In the genomic region with DNA sequence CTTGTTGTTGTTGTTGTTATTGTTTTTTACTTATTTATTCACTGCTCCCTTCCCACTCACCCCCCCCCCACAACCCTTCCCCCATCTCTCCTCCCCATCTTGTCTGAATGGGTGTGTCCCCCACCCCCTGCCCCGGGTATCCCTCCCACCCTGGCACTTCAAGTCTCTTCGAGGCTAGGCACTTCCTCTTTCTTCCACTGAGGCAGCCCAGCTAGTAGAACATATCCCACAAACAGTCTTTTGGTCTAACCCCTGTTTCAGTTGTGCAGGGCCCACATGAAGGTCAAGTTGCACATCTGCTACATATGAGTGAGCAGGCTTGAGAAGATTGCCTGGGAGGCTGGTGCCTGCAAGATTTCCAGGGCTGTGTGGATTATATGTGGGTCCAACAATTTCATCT, we compare ENCODE assay signal across 24 mouse cellular contexts.
DNase-seq lines count a peak whose midpoint lies in the region; ATAC-seq and TF ChIP-seq lines count a peak whose summit lies in the region.
"Had no signal": no experiment of that assay in that cellular context is flagged by ENCODE, and none has a peak within 500 bp of the region (broad histone marks: within the 10 kb centered on the region; RNA-seq: fewer than 3 reads in every experiment).

No protein-coding gene starts in this region.

- no peak for TF ChIP-seq CTCF in CH12.LX (conservative IDR thresholded peaks at IDR 0.05 in 1 of 2, IDR thresholded peaks at IDR 0.05 in 1 of 2; ENCODE audit: low read depth in 2 of 2, low read length in 2 of 2)
- no peak for TF ChIP-seq CTCF in left cerebral cortex, adult 2 months (IDR thresholded peaks at IDR 0.05)

- intact Hi-C loops in left cerebral cortex, adult 2 months (cut with DNase I) = no loop called here

- in situ Hi-C loops in CH12.LX (cut with MboI; ENCODE audit: low pct_ligation_motif_present, low pct_unique_long_range_greater_than_20kb, low sequenced_read_pairs) = no loop called here

- H3K79me2 ChIP-seq in CH12.LX (replicated peaks; ENCODE audit: control insufficient read depth, extremely low read depth, insufficient read depth, poor library complexity, severe bottlenecking) = no peaks in the 10 kb centered on the region

- TF ChIP-seq RAD21 in CH12.LX (IDR thresholded peaks at IDR 0.05; ENCODE audit: low read depth, low read length) = no peak

- H3K9ac ChIP-seq in CH12.LX (ENCODE audit: insufficient read depth, low read depth) = no peak overlapping the region
- H3K9ac ChIP-seq: forebrain, embryonic 13.5 days; forebrain, postnatal 0 days; hindbrain, embryonic 13.5 days had no signal

- no peaks in the 10 kb centered on the region for H3K36me3 ChIP-seq in CH12.LX (replicated peaks in 1 of 2; ENCODE audit: control insufficient read depth in 1 of 2, insufficient read depth in 1 of 2, low read length in 1 of 2)
- no peaks in the 10 kb centered on the region for H3K36me3 ChIP-seq in splenic B cell, adult 2 months (ENCODE audit: control insufficient read depth, insufficient read depth, low read length, poor library complexity, severe bottlenecking)
- H3K36me3 ChIP-seq: embryonic facial prominence, embryonic 10.5 days; heart, embryonic 10.5 days; hindbrain, embryonic 13.5 days had no signal

- dilution Hi-C loops in CH12.LX (cut with MboI; ENCODE audit: extremely low pct_ligation_motif_present, extremely low pct_unique_long_range_greater_than_20kb, low sequenced_read_pairs) = no loop called here

- H3K4me3 ChIP-seq in CH12.LX (replicated peaks in 1 of 3; ENCODE audit: low read depth in 2 of 3, low read length in 2 of 3, poor library complexity in 1 of 3) = no peak overlapping the region
- no peak overlapping the region for H3K4me3 ChIP-seq in left cerebral cortex, adult 2 months
- H3K4me3 ChIP-seq: embryonic facial prominence, embryonic 10.5 days; forebrain, embryonic 13.5 days; heart, embryonic 10.5 days; hindbrain, embryonic 13.5 days had no signal

- TF ChIP-seq POLR2A in CH12.LX (IDR thresholded peaks at IDR 0.05; ENCODE audit: low read depth, low read length) = no peak

- ATAC-seq in granulocyte monocyte progenitor cell, adult 5-6 weeks (replicated peaks; ENCODE audit: poor library complexity, severe bottlenecking) = peak; percentile 54
- ATAC-seq: CD4-positive, CD25-positive, alpha-beta regulatory T cell, adult 4 months; forebrain, embryonic 13.5 days; forebrain, postnatal 0 days; hindbrain, postnatal 0 days had no signal

- H3K27me3 ChIP-seq in CH12.LX (replicated peaks) = no peaks in the 10 kb centered on the region
- H3K27me3 ChIP-seq in splenic B cell, adult 2 months (ENCODE audit: control insufficient read depth, insufficient read depth, low read length, poor library complexity, severe bottlenecking) = no peaks in the 10 kb centered on the region
- H3K27me3 ChIP-seq: forebrain, embryonic 13.5 days; hindbrain, embryonic 13.5 days had no signal

- H3K9me3 ChIP-seq in CH12.LX (replicated peaks; ENCODE audit: low read length) = no peaks in the 10 kb centered on the region
- H3K9me3 ChIP-seq: embryonic facial prominence, embryonic 10.5 days; forebrain, embryonic 13.5 days; heart, embryonic 10.5 days; hindbrain, embryonic 13.5 days had no signal

- peaks cover 10 to 54% of the 10 kb centered on the region in 2 experiments for H3K4me1 ChIP-seq in CH12.LX (ENCODE audit: control insufficient read depth in 1 of 2, insufficient read depth in 2 of 2)
- H3K4me1 ChIP-seq: forebrain, embryonic 13.5 days; hindbrain, embryonic 13.5 days had no signal

- H3K27ac ChIP-seq in CH12.LX (ENCODE audit: insufficient read depth, low read depth) = no peak overlapping the region
- no peak overlapping the region for H3K27ac ChIP-seq in left cerebral cortex, adult 2 months
- H3K27ac ChIP-seq: embryonic facial prominence, embryonic 10.5 days; forebrain, embryonic 13.5 days; heart, embryonic 10.5 days; hindbrain, embryonic 13.5 days; hindbrain, postnatal 0 days had no signal

- peak; percentile 29 for DNase-seq in thymus, postnatal 0 days (ENCODE audit: low spot score)
- DNase-seq in thymus, postnatal 10 days (ENCODE audit: low spot score in 2 of 2) = no peak
- DNase-seq in CH12.LX (ENCODE audit: extremely low read depth) = peak; percentile 58
- peak; percentile 51 for DNase-seq in splenic B cell, adult 2 months (ENCODE audit: low read depth, low spot score)
- no peak for DNase-seq in left cerebral cortex, adult 2 months (ENCODE audit: extremely low spot score in 1 of 2, low spot score in 2 of 2)
- DNase-seq in heart, adult 9 months (ENCODE audit: low spot score in 2 of 2) = no peak
- DNase-seq in testis, postnatal 10 days (ENCODE audit: low spot score) = no peak
- DNase-seq: adrenal gland, adult 2 months; adrenal gland, postnatal 25 days; cerebellum, adult 18-20 months; cerebellum, adult 9-11 months; cerebellum, postnatal 36 days; forebrain, postnatal 0 days; gastrocnemius, postnatal 25 days; heart, adult 11 months; heart, postnatal 10 days; heart, postnatal 4 days had no signal

- no peak overlapping the region for H3K4me2 ChIP-seq in CH12.LX (ENCODE audit: insufficient read depth, low read depth, poor library complexity, severe bottlenecking)
- H3K4me2 ChIP-seq: forebrain, embryonic 13.5 days; hindbrain, embryonic 13.5 days had no signal

- TF ChIP-seq EP300 in CH12.LX (IDR thresholded peaks at IDR 0.05; ENCODE audit: low read length) = no peak

TF ChIP-seq in CH12.LX, 34 proteins besides CTCF, POLR2A, EP300 and RAD21:
- TF ChIP-seq IRF4 (IDR thresholded peaks at IDR 0.05; ENCODE audit: low read depth, low read length) (no peak), JUN (IDR thresholded peaks at IDR 0.05; ENCODE audit: insufficient read depth, low read depth, low read length) (no peak), POLR2AphosphoS2 (IDR thresholded peaks at IDR 0.05; ENCODE audit: low read depth, low read length) (no peak), MAZ (IDR thresholded peaks at IDR 0.05; ENCODE audit: low read depth, low read length) (no peak), SIN3A (IDR thresholded peaks at IDR 0.05; ENCODE audit: low read length) (no peak), TBP (conservative IDR thresholded peaks at IDR 0.05; ENCODE audit: low read depth, low read length) (no peak), ELF1 (IDR thresholded peaks at IDR 0.05; ENCODE audit: low read depth, low read length) (no peak), MAFK (IDR thresholded peaks at IDR 0.05; ENCODE audit: insufficient replicate concordance, low read length) (no peak), CHD1 (IDR thresholded peaks at IDR 0.05; ENCODE audit: low read depth, low read length) (no peak), JUND (conservative IDR thresholded peaks at IDR 0.05; ENCODE audit: low read depth, low read length) (no peak)
TF ChIP-seq in CH12.LX: peak in this region for 0.

Comparison
In these comparisons a context has a peak if more than half of its experiments do, and no peak if none do; other contexts are left out.
1. DNase-seq: peak in thymus, postnatal 0 days (single experiment), CH12.LX (single experiment) and splenic B cell, adult 2 months (single experiment); none in thymus, postnatal 10 days (0 of 2), left cerebral cortex, adult 2 months (0 of 2), heart, adult 9 months (0 of 2) and testis, postnatal 10 days (single experiment).